Mouse (Mus musculus) ovary, adult 18-20 months (tissue): ENCODE measurements around the gene Diras1.

Experiments used
- DNase-seq: peaks from one replicate; pipeline ENCODE4 v3.0.0; 2022; ENCODE audit warnings: low spot score, mixed read lengths

The Diras1 gene

GRCm38 (mm10) chr10:81028219-81028618, 2.8 kb upstream of the Diras1 start:
- DNase-seq, result no peak

GRCm38 (mm10) chr10:81027331-81027730, 1.9 kb upstream of the Diras1 start:
- DNase-seq, result no peak

GRCm38 (mm10) chr10:81026857-81027256, 1.4 kb upstream of the Diras1 start:
- no peak for DNase-seq

DNA sequence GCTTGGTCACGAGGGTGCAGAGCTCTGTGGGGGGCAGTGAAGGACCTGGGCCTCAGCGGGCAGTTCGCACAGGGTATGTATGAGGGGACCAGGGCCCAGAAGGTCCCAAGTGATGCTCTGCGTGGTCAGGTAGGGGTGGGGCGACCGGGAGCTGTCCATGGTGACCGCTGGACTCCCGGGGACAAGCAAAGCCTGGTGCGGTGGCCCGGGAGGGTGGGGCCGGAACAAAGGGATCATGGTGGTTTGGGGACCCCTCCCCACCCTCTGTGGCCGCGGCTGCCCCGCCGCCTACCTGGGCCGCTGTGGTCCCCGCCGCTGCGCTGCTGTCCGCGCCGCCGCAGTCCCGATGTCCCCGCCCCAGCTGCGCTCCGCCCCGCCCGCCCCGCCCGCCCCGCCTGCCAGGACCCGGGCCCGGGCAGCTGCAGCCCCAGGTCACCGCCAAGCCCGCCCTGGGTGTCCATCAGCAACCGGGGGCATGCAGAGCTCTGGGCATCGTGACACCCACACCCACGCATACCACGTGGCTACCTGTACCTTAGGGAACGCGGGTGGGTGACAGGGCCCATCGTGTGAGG, 328 bp downstream of the Diras1 start:
- no peak for DNase-seq

GRCm38 (mm10) chr10:81024346-81024937, 1.0 kb downstream of the Diras1 start:
- no peak for DNase-seq

- DNase-seq, result no peak
These were observed 2.7 kb downstream of the Diras1 start for GRCm38 (mm10) chr10:81022744-81023143.

DNA sequence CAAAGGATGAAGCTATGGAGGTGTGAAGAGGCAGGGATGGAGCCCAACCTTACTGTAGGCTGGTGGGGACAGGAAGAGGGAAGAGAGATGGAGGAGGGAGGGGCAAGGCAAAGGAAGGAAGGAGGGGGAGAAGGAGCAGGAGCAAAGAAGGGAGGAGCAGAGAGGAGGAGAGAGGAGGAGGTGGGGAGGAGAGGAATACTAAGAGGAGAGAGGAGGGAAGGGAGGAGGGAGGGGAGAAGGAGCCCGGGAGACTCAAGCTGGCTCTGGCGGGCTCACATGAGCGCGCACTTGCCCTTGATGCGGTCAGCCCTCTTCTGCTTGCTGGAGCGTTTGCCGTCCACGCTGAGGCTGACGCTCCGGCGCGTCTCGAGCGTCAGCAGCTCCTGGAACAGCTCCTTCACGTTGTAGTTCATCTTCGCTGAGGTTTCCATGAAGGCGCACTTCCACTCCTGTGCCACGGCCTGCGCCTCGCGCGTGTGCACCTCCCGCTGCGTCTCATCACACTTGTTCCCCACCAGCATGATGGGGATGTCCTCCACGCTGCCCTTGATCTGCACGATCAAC, 3.8 kb downstream of the Diras1 start:
- no peak for DNase-seq

- no peak for DNase-seq
These were observed 5.3 kb downstream of the Diras1 start for GRCm38 (mm10) chr10:81020207-81020606.

DNA sequence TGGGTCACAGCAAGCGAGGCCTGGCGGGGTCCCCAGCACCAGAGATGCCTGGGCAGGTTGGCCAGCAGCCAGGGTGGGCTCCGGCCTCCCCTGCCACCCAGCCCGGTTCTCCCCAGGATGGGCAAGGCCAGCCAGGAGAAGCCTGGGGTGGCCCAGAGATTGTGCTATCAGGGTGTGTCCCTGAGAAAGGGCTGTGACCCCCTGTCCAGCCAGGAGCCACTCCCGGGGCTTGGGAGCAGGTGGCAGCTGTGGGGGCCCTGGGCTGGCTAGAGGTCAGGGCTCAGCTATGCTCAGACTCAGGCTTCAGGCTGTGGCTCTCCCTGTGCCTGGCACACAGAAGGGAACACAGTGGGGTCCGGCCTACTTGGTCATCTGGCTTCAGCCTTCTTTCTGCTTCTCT, 5.8 kb downstream of the Diras1 start:
- no peak for DNase-seq

- no peak for DNase-seq
These were observed 7.1 kb downstream of the Diras1 start for GRCm38 (mm10) chr10:81018326-81018725.

- DNase-seq, result no peak
These were observed 8.8 kb downstream of the Diras1 start for GRCm38 (mm10) chr10:81016645-81017044.

DNA sequence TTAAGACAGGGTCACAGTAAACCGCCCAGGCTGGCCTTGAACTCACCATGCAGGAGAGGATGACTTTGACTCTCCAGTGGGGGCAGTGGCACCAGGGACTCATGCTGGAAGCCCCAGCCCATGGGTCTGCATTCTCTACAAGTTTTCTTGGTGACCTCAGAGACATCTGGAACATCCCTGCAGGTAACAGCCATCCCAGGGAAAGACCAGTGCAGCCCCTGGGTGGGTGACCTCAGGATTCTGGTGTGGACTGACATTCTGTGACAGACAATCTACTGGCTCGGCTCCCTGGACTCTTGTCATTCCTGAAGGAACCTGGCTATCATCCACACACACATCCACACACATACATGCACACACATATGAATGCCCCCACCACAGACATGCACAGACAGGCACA, 9.8 kb downstream of the Diras1 start:
- DNase-seq, result no peak

DNA sequence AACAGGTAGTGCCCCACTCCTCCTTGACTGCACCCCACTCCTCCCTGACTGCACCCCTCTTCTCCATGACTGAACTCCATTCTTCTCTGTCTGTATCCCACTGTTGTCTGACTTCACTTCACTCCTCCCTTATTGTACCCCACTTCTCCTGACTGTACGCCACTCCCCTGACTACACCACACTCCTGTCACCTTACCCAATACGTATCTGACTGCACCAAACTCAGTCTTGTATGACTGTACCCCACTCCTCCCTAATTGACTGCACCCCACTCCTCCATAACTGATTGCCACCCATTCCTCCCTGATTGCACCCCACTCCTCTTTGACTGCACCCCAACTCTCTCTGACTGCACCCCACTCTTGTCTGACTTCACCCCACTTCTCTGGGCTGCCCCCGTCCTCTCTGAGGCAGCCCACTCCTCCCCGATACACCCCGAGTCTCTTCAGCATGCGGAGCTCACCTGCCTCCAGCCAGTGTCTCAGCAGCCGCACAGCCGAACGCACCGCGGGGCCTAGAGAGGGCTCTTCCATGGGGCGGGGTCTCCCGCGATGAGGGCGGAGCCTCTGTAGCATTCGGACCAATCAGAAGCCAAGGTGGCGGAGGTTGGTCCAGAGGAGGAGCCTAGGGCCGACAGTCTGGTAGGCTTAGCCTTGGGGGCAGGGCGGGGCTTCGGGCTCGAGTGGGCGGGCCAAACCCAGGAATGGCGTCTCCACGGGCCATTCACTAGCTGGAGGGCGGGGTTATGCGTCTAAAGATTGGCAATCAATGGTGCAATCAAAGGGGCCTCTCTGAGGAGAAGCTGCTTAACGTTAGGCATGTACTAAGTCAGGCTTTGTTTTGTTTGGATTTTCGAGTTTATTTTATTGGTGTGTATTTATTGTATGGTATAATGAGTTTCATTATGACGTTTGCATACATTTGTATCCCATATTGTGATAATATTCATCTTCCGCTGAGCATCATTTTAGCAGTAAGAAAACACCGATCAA, 10.8 kb downstream of the Diras1 start, which contains the start of gene Gng7:
Gene Gng7, minus strand, starts transcription at position 553 of the 992 bp plus-strand sequence.
- DNase-seq, result peak; percentile 95

DNA sequence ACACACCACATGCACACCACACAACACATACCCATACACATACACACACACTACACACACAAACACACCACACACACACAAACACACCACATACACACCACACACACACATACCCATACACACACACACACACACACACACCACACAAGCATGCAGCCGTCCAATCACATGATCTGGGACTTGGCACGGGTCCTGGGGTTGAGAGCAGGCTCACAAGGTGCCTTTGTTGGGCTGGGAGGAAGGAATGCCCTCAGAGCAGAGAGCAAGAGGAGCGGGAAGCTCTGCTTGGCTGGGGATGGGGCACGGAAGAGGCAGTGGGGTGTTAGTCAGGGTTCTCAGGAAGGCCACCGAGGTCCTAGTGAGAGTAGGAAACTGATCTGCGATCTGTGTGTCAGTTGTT, 14.6 kb downstream of the Diras1 start:
- no peak for DNase-seq

- no peak for DNase-seq
These were observed 18.2 kb downstream of the Diras1 start for GRCm38 (mm10) chr10:81007240-81007639.

DNA sequence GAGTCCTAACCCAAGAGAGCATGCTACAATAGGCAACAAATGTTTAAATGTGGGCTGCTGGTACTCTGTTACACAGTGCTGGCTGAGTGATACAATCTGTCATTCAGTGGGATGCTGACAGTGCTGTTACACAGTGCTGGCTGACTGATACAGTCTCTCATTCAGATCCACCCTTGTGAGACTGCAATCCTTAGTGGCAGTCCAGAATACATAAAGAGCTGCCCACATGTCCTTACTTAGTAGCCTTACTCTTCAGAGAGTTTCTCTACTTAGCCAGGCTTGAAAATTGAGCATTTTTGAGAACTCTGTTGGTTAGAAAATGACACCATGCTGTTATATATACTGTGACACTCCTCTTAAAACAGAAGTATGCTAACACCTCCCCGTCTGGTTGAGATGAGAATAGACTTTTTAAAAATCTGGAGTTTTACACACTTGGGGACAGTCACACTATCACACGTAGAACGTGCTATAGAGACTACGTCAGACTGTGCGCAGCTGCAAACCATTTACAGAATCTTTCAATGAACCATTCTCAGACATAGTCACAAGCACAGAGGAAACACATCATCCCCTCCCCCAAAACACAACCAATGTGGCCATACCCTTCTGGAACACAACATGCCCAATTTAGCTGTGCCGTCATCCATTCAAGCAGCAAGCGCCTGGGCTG, 19.3 kb downstream of the Diras1 start:
- no peak for DNase-seq

- DNase-seq, result no peak
These were observed 24.3 kb downstream of the Diras1 start for GRCm38 (mm10) chr10:81001161-81001560.

- DNase-seq, result no peak
These were observed 25.0 kb downstream of the Diras1 start for GRCm38 (mm10) chr10:81000197-81001062.

- peak; percentile 61 for DNase-seq
These were observed 25.9 kb downstream of the Diras1 start for GRCm38 (mm10) chr10:80999362-81000196.

DNA sequence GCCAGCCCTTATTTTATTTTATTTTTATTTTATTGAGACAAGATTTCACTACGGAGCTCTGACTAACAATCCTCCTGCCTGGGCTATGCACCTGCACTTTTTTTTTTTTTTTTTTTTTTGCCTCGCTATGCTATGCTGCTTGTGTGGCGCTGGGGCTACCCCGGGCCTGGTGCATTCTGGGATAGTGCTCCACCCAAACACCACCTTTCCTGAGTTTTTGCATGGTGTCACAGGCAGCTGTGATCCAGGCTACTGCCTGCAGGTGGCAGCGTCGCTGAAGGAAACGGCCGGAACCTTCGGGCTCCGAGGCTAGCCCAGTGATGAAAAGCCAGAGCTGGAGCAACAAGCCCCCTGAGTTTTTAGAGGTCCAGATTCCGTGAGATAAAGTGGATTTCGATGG, 26.7 kb downstream of the Diras1 start:
- no peak for DNase-seq
